Mouse (Mus musculus): Measurements from ENCODE around the gene Tmem17.

Gene Tmem17

DNA sequence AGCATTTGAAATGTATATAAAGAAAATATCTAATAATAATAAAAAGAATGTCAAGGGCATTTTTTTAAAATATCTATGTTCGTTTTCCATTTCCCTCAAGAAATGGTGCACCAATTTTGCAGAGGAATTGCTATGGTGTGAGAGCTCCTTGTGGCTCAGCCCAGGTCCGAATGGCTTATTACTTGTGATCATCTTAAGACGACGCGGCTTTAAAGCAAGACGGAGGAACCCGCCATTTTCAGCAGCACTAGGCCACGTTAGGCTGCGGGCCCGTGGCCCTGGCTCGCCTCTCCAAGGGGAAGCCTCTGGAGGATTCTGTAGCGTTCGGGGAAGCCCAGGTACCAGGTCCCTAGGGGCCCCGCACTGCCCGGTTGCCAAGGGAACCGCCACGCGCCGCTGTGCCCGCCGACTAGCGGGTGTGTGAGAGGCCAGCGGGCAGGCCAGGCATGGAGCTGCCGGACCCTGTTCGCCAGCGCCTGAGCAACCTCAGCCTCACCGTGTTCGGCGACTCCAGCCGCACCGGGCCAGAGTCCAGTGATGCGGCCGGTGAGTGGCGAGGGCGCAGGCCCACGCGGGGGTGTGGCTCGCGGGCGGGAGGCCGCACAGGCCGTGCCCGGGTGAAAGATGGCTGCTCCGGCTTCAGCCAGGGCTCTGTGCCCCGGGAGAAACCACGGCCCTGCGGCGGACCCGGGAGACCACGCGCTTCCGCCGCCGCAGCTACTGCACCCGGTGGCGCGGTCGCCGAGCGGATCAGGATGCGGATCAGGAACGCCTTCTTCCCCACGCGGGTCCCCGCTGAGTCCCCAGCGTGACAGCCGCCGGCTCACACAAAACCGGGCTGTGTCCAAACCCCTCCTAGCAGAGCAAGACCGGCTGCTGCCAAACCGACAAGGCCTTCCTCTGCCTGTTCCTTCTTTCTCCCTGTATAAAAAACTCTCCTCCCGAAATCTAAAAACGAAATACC, at the start of gene Tmem17:
Gene Tmem17 (plus strand): TSS at position 51 of the 964 bp plus-strand sequence.
- DNase-seq (ENCODE audit: low read depth, low spot score): peak; percentile 64

DNA sequence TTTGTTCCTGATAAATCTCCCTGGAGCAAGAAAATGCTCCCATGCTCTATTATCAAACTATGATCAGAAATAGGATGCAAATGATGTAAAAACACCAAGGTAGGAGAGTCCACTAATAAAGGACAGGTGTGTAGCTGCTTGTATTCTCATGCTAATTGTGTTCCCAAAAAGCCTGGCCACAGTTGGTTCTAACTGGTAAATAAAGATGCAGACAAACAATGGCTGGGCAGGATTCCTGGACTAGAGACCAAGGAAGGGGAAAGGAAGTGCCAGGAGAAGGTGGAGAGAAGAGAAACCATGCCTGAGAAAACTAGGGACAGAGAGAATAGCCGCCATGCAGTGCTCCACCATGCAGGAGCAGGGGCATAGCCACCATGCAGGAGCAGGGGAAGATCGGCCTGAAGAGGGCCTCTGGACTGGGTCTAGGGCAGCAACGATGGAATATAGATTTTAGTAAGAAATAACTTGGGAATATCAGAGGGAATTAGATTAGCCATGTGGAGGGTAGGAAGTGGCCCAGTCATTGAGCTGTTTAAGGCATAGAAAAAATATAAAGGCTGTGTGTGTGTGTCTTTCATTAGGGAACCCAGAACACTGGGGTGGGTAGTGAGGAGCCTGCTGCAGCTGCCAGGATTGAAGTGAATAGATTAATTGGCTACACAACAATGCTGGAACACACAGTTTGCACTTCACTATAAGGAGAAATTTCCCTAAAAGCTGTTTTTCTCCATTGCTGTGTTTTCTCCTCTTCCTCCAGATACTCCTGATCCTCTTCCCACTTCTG, 31.9 kb upstream of the Tmem17 start:
- no peak for DNase-seq (ENCODE audit: low read depth, low spot score)

DNA sequence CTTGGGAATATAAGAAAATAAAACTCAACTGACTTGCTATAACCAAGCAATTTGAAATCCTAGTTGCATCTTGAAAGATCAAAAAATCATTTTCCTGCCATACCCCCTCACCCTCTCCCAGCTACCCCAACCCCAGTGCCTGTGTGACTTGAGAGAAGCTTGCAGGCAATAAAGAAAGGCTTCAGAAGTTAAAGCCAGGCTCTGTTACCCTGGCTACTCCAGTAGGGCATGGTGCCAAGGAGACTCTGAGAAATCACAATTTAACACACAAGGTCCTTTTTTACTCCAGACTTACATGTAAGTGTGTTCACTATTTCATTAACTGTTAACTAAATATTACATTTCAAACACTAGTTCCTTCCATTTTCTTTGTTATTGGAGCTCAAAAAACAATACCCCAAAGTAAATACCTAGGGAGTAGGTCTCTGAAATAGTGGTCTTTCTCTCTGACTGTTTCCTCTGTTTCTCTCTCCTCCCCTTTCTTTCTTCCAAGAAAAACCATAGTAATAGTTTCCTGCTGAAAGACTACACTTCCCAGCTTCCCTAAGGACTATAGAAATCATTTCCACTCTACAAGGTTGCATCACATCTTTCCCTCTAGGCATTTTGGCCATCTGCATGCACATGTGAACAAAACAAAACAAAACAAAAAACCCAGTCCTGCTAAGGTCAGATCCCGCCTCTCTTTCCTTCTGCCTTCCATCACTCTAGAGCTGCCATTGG, 30.1 kb upstream of the Tmem17 start:
- DNase-seq (ENCODE audit: low read depth, low spot score): no peak

DNA sequence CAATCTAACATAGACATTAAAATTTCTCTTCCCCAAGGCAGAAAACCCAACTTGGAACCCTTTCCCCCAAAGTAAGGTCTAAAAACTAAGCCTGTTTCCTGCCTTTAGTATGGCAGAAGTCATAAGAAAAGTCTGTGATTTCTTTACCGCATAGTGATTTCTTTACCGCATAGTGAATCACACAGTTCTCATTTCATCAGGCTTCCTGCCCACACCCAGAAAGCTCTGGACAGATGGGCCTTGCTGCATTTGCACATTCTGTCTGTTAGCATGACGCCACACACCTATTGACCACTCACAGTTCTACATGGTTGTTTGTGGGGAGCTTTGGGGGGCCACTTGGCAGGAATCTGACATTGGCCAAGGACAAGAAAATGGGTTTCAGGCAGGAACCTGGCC, 29.5 kb upstream of the Tmem17 start:
- no peak for DNase-seq (ENCODE audit: low read depth, low spot score)

DNA sequence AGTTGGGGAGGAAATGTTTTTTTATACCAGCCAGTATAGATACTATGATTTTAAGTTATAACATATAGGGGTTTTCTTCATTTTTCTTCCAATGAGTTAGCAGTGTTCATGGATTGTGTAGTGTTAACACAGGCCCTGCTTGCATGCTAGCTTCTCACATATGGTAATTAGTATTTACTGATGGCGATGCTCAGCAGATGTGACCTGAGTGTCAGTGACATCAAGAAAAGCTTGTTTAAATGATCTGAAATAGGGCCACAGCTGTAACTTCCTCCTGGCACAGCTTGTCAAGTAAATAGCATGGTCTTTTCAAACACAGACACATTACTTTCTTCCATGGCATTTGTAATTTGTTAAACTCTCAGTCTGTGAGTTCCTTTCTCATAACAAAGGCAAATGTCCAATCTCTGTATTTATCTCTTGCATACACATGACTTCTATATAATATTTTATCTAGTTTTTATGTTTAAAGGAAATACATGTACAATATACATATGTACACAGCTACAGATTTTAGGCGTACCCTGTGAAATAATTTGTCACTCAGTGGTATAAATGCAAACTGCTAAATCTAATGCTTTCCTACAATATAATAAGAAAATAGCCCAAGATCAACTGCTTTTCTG, 18.1 kb upstream of the Tmem17 start:
- no peak for DNase-seq (ENCODE audit: low read depth, low spot score)

DNA sequence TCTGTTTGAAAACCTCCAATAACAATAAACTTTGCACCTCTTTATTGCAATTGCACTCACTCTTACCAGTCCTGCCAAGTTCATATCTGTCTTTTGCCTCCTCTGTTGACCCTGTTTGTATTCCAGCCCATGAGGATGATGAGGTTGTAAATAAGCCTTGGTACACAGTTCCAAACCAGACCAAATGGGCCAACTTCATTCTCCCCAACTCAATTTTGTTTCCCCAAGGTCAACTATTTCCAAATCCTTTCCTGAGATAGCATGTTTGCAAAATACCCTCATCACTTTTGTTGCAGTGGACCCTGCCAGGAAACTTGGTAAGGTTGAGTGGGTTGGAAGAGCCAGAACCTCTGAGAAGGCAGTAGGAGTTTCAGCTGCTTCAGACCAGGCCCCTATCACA, 16.9 kb upstream of the Tmem17 start:
- no peak for DNase-seq (ENCODE audit: low read depth, low spot score)

DNA sequence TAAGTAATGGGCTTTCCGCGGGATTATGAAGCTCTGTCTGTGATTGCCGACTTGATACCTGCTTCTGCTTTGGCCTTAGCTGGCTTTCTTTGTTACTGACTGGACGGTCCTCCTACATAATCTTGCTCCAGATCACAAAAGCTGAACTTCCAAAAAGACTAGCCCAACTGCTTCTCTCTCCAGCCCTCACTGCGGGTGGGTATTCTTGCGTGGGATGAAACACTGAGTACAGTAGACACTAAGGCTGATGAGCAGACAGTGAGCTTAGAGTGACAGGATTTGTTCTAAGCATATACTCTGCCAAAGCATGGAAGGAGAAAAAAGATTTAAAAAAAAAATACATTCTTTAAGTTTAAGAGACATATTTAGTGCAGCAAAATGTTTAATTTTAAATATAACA, 12.5 kb upstream of the Tmem17 start:
- no peak for DNase-seq (ENCODE audit: low read depth, low spot score)

DNA sequence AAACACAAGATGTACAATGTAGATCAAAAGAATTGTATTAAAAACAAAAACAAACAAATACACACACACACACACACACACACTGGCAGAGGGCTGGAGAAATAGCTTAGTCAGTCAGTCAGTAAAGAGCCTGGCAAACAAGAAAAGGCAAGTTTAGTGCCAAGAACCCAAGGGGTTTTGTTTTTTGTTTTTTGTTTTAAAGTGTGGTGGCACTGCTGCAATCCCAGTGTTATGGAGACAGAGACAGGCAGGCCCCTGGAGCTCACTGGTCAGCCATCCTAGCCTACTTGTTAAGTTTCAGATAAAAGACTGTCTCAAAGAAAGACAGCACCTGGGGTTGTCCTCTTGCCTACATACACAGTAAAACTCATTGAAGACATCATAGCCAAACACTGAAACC, 12.0 kb upstream of the Tmem17 start:
- no peak for DNase-seq (ENCODE audit: low read depth, low spot score)

DNA sequence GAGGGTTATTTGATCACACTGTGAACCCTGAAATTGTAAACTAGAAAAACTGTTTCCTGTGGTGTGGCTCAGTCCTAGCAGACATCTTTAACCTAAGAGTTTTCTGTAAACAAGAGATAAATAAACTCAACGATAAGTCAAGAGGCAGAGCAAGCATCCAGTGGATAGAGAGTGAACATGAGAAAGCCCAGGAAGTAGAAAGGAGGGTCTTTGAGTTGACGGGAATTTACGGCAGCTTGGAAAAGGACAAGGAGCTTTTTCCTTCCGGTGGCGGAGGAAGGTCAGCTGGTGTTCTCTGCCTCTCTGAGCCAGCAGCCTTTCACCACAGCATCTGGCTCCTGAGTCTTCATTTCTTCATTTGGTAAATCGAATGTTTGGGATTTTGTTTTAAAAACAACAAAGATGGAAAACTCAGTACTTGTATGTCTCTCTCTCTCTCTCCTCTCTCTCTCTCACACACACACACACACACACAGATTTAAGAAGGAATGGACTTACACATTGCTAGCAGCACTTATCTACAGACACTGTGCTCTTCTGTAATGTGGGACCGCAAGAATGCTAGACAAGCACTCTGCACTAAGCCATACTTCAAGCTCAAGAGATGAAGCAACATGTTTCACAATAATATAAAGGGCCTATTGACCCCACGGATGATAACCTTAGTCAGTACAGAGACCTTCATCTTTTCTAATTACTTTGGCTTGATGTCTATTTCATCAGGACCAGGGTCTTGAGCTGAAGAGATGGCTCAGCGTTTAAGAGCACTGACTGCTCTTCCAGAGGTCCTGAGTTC, 10.9 kb upstream of the Tmem17 start:
- DNase-seq (ENCODE audit: low read depth, low spot score): no peak

DNA sequence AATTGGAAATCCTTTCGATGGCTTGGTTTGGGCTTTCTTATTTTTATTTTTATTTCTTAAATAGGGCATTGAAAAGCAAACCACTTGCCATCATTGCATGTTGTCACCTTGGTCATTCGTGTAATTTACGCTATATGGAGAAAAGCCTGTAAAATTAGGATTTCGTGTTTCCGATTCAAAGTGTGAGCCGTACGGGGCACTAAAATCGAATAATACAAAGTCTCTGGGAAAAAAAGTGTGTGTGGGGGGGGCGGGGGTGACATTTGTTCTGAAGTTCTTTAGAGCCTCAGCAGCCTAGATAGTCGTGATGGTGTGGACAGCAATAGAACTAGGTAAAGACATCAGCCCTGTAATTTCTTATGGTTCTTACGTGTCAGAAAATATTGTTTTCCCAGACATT, 1.2 kb downstream of the Tmem17 start:
- no peak for DNase-seq (ENCODE audit: low read depth, low spot score)

DNA sequence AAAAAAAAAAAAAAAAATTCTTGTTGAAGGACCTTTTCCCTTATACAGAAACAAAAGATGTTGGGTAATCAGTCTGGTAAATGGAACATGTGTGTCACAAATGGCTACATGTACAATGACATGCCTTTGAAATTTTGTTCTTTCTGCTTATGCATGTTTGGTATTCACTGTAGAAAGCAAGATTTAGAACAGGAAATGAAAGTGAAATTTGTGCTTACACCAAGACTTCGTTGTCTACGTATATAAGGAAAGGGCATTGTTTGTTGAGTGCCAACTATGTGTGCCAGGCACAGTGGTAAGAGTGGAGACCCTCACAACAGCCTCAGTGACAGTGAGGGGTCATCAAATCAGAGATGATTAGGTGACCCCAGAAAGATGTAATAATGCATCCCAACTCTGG, 3.2 kb downstream of the Tmem17 start:
- DNase-seq (ENCODE audit: low read depth, low spot score): no peak

DNA sequence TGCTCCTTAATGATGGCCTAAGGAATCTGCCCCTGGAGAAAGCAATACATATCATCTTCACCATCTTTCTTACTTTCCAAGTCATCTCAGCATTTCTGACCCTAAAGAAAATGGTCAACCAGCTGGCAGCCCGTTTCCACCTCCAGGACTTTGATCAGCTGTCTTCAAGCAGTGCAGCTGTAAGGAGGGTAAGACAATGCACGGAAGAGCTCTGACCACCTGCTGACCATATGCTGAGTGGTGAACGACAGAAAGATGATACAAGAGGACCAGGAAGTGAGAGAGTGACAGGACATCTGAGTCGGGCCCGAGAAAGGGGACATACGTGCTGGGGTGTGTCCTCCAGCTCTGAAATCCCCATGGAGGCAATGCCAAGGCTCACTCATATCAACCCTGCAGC, 6.6 kb downstream of the Tmem17 start:
- no peak for DNase-seq (ENCODE audit: low read depth, low spot score)

DNA sequence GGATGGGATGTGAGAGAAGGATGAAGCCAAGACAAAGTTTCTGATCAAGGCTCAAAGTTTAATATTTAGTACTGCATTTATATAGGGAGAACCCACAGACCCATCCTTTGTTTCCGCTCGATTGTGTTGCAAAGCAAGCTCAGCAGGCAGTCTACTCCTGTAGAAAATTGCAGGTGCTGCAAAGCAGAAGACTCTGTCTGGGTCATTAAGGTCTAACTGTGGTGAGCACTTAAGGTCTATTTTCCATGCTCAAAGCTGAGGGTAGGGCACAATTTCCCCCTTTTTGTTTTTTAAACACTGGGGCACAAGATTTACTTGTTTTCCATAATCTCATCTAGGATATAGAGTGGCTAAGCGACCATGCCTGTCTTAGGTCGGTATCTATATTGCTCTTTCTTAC, 8.4 kb downstream of the Tmem17 start:
- no peak for DNase-seq (ENCODE audit: low read depth, low spot score)

DNA sequence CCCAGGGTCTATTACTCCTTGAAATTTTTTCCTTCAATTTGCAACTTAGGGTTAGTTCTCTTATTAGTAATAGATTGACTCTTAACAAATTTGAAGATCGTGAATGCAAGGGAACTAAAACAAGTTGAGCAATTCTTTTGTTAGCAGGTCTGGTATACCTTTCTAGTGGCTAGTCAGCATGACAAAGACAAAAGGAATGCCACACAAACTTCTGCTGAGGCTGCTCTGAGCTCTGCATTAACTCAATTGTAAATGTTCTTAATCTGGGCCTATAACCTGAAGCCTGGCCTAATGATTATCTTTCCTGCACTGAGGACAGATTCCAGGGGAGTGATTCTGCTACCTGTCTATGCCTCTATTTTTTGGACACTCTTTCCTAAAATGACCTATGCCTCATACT, 12.7 kb downstream of the Tmem17 start:
- DNase-seq (ENCODE audit: low read depth, low spot score): no peak

DNA sequence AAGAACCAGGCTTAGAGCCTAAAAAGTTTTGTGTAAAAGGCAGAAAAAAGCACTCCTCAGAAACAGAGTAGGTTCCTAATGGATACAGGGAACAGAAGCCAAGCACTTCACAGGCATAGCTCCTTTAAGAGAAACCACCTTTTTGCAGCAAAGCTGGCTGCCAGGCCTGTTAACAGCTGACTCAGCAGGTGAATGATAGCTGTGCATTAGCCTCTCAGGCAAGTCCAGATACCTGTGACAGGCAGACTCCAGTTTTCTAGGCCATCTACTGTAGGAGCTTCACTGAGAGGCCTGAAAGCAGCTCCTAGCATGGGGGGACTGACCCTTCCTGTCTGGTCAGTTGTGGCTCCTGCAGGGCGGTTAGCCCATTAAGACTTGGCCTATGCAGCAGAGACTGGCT, 28.7 kb downstream of the Tmem17 start:
- DNase-seq (ENCODE audit: low read depth, low spot score): no peak

DNA sequence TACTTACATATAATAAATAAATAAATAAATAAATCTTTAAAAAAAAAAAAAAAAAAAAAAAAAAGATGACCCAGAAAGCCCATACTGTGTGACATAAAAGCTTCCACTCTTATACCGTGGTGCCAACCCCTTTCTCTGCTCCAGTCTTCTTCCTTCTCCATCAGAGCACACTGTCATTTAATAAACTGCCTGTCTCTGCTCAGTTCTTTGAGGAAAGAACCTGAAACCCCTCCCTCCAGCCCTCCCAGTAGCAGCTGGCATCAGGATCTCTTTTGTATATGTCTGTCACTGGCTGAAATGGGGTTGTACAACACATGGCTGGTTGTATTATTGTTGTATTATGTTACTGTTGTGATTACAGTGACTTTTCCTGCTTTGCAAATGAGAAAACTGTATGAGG, 48.2 kb downstream of the Tmem17 start:
- DNase-seq (ENCODE audit: low read depth, low spot score): no peak

DNA sequence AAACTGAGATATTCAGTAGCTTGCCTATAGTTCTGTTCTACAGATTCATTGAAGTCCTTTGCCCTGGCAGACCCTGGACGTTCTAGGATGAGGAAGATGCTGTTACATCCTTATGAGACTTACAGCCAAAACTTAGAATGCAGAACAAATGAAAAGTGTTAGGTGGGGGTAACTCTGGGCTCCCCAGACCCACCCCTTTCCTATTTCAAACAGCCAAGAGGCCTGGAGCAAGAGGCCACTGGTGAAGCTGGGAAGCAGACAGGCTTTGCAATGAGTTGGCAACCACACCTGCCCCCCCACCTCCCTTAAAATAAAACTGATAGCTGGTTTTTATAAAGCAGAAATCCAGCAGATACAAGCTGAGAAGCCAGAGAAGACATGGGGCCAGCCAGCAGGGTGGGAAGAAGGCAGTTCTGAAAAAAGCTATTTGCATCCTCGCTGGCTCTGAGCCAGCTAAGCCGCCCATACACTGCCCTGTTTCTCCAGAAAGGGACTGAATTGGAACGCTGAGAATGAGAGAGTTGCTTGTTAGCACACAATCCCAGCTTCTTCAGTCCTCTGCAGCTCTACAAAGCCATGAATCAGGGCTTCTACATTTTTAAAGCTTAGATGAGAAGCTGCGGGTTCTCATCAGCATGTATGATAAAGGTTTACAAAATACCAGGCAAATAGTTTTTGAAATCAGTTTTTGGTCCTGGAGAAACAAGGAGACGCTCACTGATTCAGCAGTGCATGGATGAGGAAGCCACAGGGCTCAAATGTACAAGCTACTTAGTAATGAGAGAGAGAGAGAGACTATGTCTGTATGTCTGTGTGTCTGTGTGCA, 48.8 kb downstream of the Tmem17 start:
- no peak for DNase-seq (ENCODE audit: low read depth, low spot score)

DNA sequence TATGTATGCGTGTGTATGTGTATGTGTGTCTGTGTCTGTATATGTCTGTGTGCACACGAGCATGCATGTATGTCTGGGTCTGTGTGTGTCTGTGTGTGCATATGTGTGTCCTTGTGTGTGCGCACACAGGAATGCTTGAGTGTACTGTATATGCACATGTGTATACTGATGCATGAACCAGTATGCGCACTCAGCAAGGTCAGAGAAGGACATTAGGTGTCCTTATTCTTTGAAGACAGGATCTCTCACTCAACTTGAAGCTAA, 49.4 kb downstream of the Tmem17 start:
- DNase-seq (ENCODE audit: low read depth, low spot score): no peak

DNA sequence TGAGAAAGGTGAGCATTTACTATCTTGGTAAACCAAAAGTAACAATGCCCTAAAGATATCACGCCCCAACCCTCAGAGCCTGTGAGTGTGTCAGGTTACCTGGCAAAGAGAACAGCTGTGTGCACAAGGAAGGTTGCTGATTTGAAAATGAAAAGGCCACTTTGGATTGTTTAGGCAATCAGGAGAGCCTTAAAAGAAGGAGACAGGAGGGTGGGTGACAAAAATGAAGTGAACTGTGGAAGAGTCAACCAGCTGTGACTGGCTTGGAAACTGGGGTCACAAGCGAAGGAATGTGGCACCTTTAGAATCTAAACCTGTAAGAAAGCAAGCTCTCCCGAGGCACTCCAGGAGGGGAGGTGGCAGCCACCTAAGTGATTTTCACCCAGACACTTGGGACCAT, 51.8 kb downstream of the Tmem17 start:
- no peak for DNase-seq (ENCODE audit: low read depth, low spot score)

DNA sequence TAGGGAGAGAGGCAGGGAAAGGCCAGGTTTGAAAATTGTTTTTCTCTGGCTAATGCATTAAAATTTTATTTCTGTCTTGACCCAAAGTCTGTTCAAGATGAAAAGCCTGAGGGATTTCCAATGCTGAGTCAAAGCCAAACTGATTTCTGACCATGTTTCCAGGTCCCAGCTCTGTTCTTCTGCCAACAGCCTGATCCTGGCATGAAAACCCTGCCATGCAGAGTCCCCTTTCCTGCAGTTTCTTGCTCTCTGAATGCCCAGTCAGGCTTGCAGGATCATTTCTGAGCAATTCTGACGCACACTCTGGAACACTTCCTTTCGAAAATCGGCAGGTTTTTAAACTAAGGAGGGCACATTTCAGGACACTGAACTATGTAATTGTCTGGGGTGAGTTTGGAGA, 52.8 kb downstream of the Tmem17 start:
- no peak for DNase-seq (ENCODE audit: low read depth, low spot score)
